Mouse (Mus musculus): ENCODE data around the gene Asic4. TPM values are rescaled to one million over a fixed set of nuclear protein-coding genes. Genes with fewer than 3 reads are reported as not detected.

Gene Asic4
- polyA plus RNA-seq, 1 experiment from 2014 or later: 0.05 TPM

- ATAC-seq (ENCODE audit: low read depth): no peak
- Histone ChIP-seq H3K9me3 (ENCODE audit: control insufficient read depth, low read length) (no peaks in the 10 kb centered on the region), H3K36me3 (ENCODE audit: control insufficient read depth, insufficient read depth, low read length) (no peaks in the 10 kb centered on the region), H3K9ac (ENCODE audit: low read length) (peak overlapping the region; percentile 11; the same call in 1 of the 2 replicates), H3K4me1 (replicated peaks; ENCODE audit: control insufficient read depth, insufficient read depth, low read length) (peaks cover 13% of the 10 kb centered on the region), H3K4me2 (ENCODE audit: low read depth, low read length) (no peak overlapping the region), H3K27me3 (ENCODE audit: control insufficient read depth, insufficient read depth, low read depth, low read length) (peaks cover 44% of the 10 kb centered on the region), H3K4me3 (ENCODE audit: low read length) (no peak overlapping the region), H3K27ac (ENCODE audit: low read length) (no peak overlapping the region)
- 22% methylated on average over 18 of the region's 20 CpGs for WGBS
Measured at GRCm38 (mm10) chr1:75421794-75422193, 28.4 kb upstream of the Asic4 start.

GRCm38 (mm10) chr1:75422216-75422822 lies 27.9 kb upstream of the Asic4 start:
- Histone ChIP-seq H3K4me2 (ENCODE audit: low read depth, low read length) (peak overlapping the region; percentile 62), H3K4me3 (ENCODE audit: low read length) (peak overlapping the region; percentile 43), H3K9ac (ENCODE audit: low read length) (peak overlapping the region; percentile 59), H3K9me3 (ENCODE audit: control insufficient read depth, low read length) (no peaks in the 10 kb centered on the region), H3K4me1 (replicated peaks; ENCODE audit: control insufficient read depth, insufficient read depth, low read length) (peaks cover 13% of the 10 kb centered on the region), H3K27me3 (ENCODE audit: control insufficient read depth, insufficient read depth, low read depth, low read length) (peaks cover 44% of the 10 kb centered on the region), H3K27ac (ENCODE audit: low read length) (no peak overlapping the region), H3K36me3 (ENCODE audit: control insufficient read depth, insufficient read depth, low read length) (no peaks in the 10 kb centered on the region)
- 16% methylated on average over 32 of the region's 32 CpGs for WGBS
- ATAC-seq (ENCODE audit: low read depth): peak; percentile 21; the same call in 1 of the 2 replicates

- no peaks in the 10 kb centered on the region for H3K36me3 ChIP-seq (ENCODE audit: control insufficient read depth, insufficient read depth, low read length)
- H3K27ac ChIP-seq (ENCODE audit: low read length): no peak overlapping the region
- peak overlapping the region; percentile 59 for H3K9ac ChIP-seq (ENCODE audit: low read length)
- peaks cover 44% of the 10 kb centered on the region for H3K27me3 ChIP-seq (ENCODE audit: control insufficient read depth, insufficient read depth, low read depth, low read length)
- peak overlapping the region; percentile 62 for H3K4me2 ChIP-seq (ENCODE audit: low read depth, low read length)
- H3K4me1 ChIP-seq (replicated peaks; ENCODE audit: control insufficient read depth, insufficient read depth, low read length): peaks cover 13% of the 10 kb centered on the region
- WGBS: 2% methylated on average over 71 of the region's 71 CpGs
- no peaks in the 10 kb centered on the region for H3K9me3 ChIP-seq (ENCODE audit: control insufficient read depth, low read length)
- H3K4me3 ChIP-seq (ENCODE audit: low read length): peak overlapping the region; percentile 43
- ATAC-seq (ENCODE audit: low read depth): peak; percentile 69; the same call in 1 of the 2 replicates
Measured at GRCm38 (mm10) chr1:75422823-75423471, 27.3 kb upstream of the Asic4 start.

DNA sequence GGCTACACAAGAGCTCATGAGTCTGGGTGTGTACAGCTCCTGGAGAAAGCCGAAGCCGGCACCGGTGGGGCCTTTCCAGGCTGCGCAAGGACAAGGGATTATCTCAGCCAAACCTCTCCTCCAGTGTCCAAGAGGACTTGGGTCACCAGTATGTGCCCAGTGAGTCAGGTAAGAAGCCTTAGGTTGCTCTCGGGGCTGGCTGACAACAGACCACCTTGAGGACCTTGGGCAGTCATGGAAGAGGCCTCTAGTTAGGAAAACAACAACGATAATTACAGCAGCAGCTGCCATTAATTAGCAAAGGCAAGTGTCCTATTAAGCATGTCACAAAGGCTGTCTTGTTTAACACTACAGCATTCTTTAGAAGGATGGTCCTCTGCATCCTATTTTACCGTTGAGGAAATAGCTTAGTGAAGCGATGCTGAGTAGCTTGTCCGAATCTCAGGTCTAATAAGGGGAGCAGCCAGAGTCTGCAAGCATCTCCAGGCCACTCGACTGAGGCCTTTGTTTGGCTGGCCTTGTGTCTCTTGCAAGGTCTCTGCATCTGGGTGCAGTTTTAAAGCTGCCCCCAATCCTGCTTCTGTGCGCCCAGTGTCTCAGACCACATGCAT lies 26.4 kb upstream of the Asic4 start:
- Histone ChIP-seq H3K4me2 (ENCODE audit: low read depth, low read length) (no peak overlapping the region), H3K36me3 (ENCODE audit: control insufficient read depth, insufficient read depth, low read length) (no peaks in the 10 kb centered on the region), H3K27ac (ENCODE audit: low read length) (no peak overlapping the region), H3K4me3 (ENCODE audit: low read length) (no peak overlapping the region), H3K4me1 (replicated peaks; ENCODE audit: control insufficient read depth, insufficient read depth, low read length) (peaks cover 13% of the 10 kb centered on the region), H3K9ac (ENCODE audit: low read length) (no peak overlapping the region), H3K9me3 (ENCODE audit: control insufficient read depth, low read length) (no peaks in the 10 kb centered on the region), H3K27me3 (ENCODE audit: control insufficient read depth, insufficient read depth, low read depth, low read length) (peaks cover 44% of the 10 kb centered on the region)
- no peak for ATAC-seq (ENCODE audit: low read depth)
- 81% methylated on average over 11 of the region's 11 CpGs for WGBS

DNA sequence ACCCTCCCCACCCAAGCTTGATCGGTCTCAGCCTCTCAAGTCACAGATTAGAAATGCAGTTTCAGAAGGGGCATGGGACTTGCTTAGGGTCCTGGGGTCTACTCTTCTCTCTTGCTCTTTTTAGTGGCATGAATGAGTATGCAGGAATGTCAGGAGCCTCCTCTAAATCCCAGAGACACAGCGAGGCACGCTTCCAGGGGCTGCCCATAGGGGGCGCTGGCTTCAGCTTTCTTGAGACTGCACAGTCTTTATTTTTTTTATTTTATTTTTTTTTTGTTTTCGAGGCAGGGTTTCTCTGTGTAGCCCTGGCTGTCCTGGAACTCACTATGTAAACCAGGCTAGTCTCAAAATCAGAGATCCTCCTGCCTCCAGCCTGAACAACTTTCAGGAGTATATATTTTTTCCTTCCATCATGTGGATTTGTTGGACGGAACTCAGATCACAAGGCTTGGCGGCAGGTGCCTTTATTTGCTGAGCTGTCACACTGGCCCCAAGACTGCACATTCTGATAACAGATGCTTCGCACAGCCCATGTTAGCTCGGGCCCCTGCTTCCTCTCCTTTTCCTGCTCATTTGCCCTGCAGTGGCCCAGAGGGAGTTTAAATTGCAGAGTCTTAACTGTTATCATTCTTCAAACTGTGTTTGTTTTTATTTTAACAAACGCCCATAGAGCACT lies 24.3 kb upstream of the Asic4 start:
- no peak for ATAC-seq (ENCODE audit: low read depth)

GRCm38 (mm10) chr1:75435475-75436328 lies 14.5 kb upstream of the Asic4 start, which contains the start of gene Gmppa:
Gene Gmppa (plus strand): TSS chr1:75435930.
- Histone ChIP-seq H3K9me3 (ENCODE audit: control insufficient read depth, low read length) (no peaks in the 10 kb centered on the region), H3K27ac (ENCODE audit: low read length) (peak within 1 kb of the TSS; percentile 48), H3K4me1 (replicated peaks; ENCODE audit: control insufficient read depth, insufficient read depth, low read length) (peaks cover 9% of the 10 kb centered on the region), H3K4me3 (ENCODE audit: low read length) (peak within 1 kb of the TSS; percentile 76), H3K4me2 (ENCODE audit: low read depth, low read length) (peak within 1 kb of the TSS; percentile 74), H3K27me3 (ENCODE audit: control insufficient read depth, insufficient read depth, low read depth, low read length) (no peaks in the 10 kb centered on the region), H3K9ac (ENCODE audit: low read length) (peak within 1 kb of the TSS; percentile 86), H3K36me3 (ENCODE audit: control insufficient read depth, insufficient read depth, low read length) (peaks cover 1% of the 10 kb centered on the region; the same call in 1 of the 2 replicates)
- peak; percentile 87 for ATAC-seq (ENCODE audit: low read depth)
- WGBS: 5% methylated on average over 28 of the region's 28 CpGs

More for the DNA sequence above, 24.3 kb upstream of the Asic4 start:
- Histone ChIP-seq H3K9ac (ENCODE audit: low read length) (no peak overlapping the region), H3K4me1 (replicated peaks; ENCODE audit: control insufficient read depth, insufficient read depth, low read length) (peaks cover 13% of the 10 kb centered on the region), H3K36me3 (ENCODE audit: control insufficient read depth, insufficient read depth, low read length) (no peaks in the 10 kb centered on the region), H3K27me3 (ENCODE audit: control insufficient read depth, insufficient read depth, low read depth, low read length) (peaks cover 37% of the 10 kb centered on the region), H3K4me3 (ENCODE audit: low read length) (no peak overlapping the region), H3K9me3 (ENCODE audit: control insufficient read depth, low read length) (no peaks in the 10 kb centered on the region), H3K4me2 (ENCODE audit: low read depth, low read length) (no peak overlapping the region), H3K27ac (ENCODE audit: low read length) (no peak overlapping the region)
- WGBS: 20% methylated on average over 10 of the region's 10 CpGs

GRCm38 (mm10) chr1:75438782-75439181 lies 11.5 kb upstream of the Asic4 start:
- ATAC-seq (ENCODE audit: low read depth): no peak
- no peak overlapping the region for H3K9ac ChIP-seq (ENCODE audit: low read length)
- H3K4me1 ChIP-seq (replicated peaks; ENCODE audit: control insufficient read depth, insufficient read depth, low read length): peaks cover 12% of the 10 kb centered on the region
- peaks cover 2% of the 10 kb centered on the region for H3K36me3 ChIP-seq (ENCODE audit: control insufficient read depth, insufficient read depth, low read length)
- no peak overlapping the region for H3K27ac ChIP-seq (ENCODE audit: low read length)
- H3K4me2 ChIP-seq (ENCODE audit: low read depth, low read length): no peak overlapping the region
- no peaks in the 10 kb centered on the region for H3K9me3 ChIP-seq (ENCODE audit: control insufficient read depth, low read length)
- H3K27me3 ChIP-seq (ENCODE audit: control insufficient read depth, insufficient read depth, low read depth, low read length): no peaks in the 10 kb centered on the region
- H3K4me3 ChIP-seq (ENCODE audit: low read length): no peak overlapping the region
- WGBS: 78% methylated on average over 8 of the region's 9 CpGs

- H3K4me3 ChIP-seq (ENCODE audit: low read length): no peak overlapping the region
- H3K4me2 ChIP-seq (ENCODE audit: low read depth, low read length): no peak overlapping the region
- H3K4me1 ChIP-seq (replicated peaks; ENCODE audit: control insufficient read depth, insufficient read depth, low read length): peaks cover 21% of the 10 kb centered on the region
- no peak overlapping the region for H3K27ac ChIP-seq (ENCODE audit: low read length)
- WGBS: 90% methylated on average over 7 of the region's 7 CpGs
- H3K9ac ChIP-seq (ENCODE audit: low read length): no peak overlapping the region
- H3K36me3 ChIP-seq (ENCODE audit: control insufficient read depth, insufficient read depth, low read length): peaks cover 2% of the 10 kb centered on the region
- peaks cover 11% of the 10 kb centered on the region for H3K27me3 ChIP-seq (ENCODE audit: control insufficient read depth, insufficient read depth, low read depth, low read length)
- no peaks in the 10 kb centered on the region for H3K9me3 ChIP-seq (ENCODE audit: control insufficient read depth, low read length)
- no peak for ATAC-seq (ENCODE audit: low read depth)
Measured at GRCm38 (mm10) chr1:75440661-75441060, 9.6 kb upstream of the Asic4 start.
